Mouse (Mus musculus) MEL (cell line): ENCODE results near the gene Plekha7. TPM values are rescaled to one million over a fixed set of nuclear protein-coding genes. Genes with fewer than 3 reads are reported as not detected.

ENCODE experiments used
- DNase-seq: peaks from one replicate; pipeline ENCODE4 v3.0.0; 2011; ENCODE audit warnings: low read depth, low spot score
- H3K27ac ChIP-seq: 2 replicates; pipeline ENCODE4 v1.5.1; 2012; ENCODE audit warnings: low read depth, mild to moderate bottlenecking, control low read depth, low read length, moderate library complexity; ENCODE audit not compliant: control insufficient read depth
- H3K27me3 ChIP-seq, 2 experiments: fragments of 150-350 bp in 1 of 2; sonication (generic) in 1 of 2; 2 replicates each; pipeline ENCODE4 v1.6.1; 2012; ENCODE audit warnings: low read length in 2 of 2, mild to moderate bottlenecking in 2 of 2, improper control_type of control experiment in 1 of 2, moderate library complexity in 1 of 2; ENCODE audit not compliant: insufficient read depth in 2 of 2, control insufficient read depth in 1 of 2
- H3K36me3 ChIP-seq, 2 experiments: 2 replicates each; pipeline ENCODE4 v1.6.1; 2012 to 2014; ENCODE audit warnings: low read length in 2 of 2, improper control_type of control experiment in 1 of 2, inconsistent platforms in 1 of 2, mild to moderate bottlenecking in 1 of 2; ENCODE audit not compliant: insufficient read depth in 2 of 2, control insufficient read depth in 1 of 2
- H3K4me1 ChIP-seq, 2 experiments: fragments of 150-350 bp in 1 of 2; sonication (generic) in 1 of 2; 2 replicates each; pipeline ENCODE4 v1.6.1; 2012; ENCODE audit warnings: low read length in 2 of 2, improper control_type of control experiment in 1 of 2, mild to moderate bottlenecking in 1 of 2; ENCODE audit not compliant: insufficient read depth in 2 of 2, control insufficient read depth in 1 of 2
- H3K4me3 ChIP-seq, 2 experiments: fragments of 150-350 bp in 1 of 2; sonication (generic) in 1 of 2; 2 replicates each; pipeline ENCODE4 v1.5.1; 2012; ENCODE audit warnings: low read depth in 2 of 2, low read length in 2 of 2, mild to moderate bottlenecking in 2 of 2, moderate library complexity in 2 of 2, control low read depth in 1 of 2, improper control_type of control experiment in 1 of 2; ENCODE audit not compliant: control insufficient read depth in 1 of 2, insufficient read depth in 1 of 2
- H3K79me2 ChIP-seq: 2 replicates; pipeline ENCODE4 v1.6.1; 2012; ENCODE audit warnings: mild to moderate bottlenecking, low read length, moderate library complexity; ENCODE audit not compliant: control insufficient read depth, poor library complexity, insufficient read depth
- H3K9ac ChIP-seq: 2 replicates; pipeline ENCODE4 v1.6.1; 2012; ENCODE audit warnings: low read depth, mild to moderate bottlenecking, control low read depth, low read length, moderate library complexity; ENCODE audit not compliant: control insufficient read depth, poor library complexity, severe bottlenecking
- H3K9me3 ChIP-seq: fragments of 150-350 bp; sonication (generic); replicated peaks from 2 replicates; pipeline ENCODE4 v1.6.1; 2012; ENCODE audit warnings: mild to moderate bottlenecking, low read length, improper control_type of control experiment, moderate library complexity; ENCODE audit not compliant: insufficient read depth
- BHLHE40 ChIP-seq: IDR thresholded peaks from 2 replicates; pipeline ENCODE4 v1.6.1; 2012; ENCODE audit warnings: low read depth, mild to moderate bottlenecking, inconsistent platforms, low read length, improper control_type of control experiment, borderline replicate concordance
- CHD1 ChIP-seq: IDR thresholded peaks from 2 replicates; pipeline ENCODE4 v1.6.1; 2012; ENCODE audit warnings: low read depth, mild to moderate bottlenecking, inconsistent platforms, low read length, improper control_type of control experiment
- CHD2 ChIP-seq: IDR thresholded peaks from 2 replicates; pipeline ENCODE4 v1.6.1; 2011; ENCODE audit warnings: low read length, improper control_type of control experiment
- CTCF ChIP-seq, 3 experiments: IDR thresholded peaks in 2 of 3; conservative IDR thresholded peaks in 1 of 3; 2 replicates each; pipeline ENCODE4 v1.5.1; 2011 to 2012; ENCODE audit warnings: low read length in 3 of 3, low read depth in 2 of 3, mild to moderate bottlenecking in 2 of 3, improper control_type of control experiment in 1 of 3, inconsistent platforms in 1 of 3, mixed read lengths in 1 of 3, moderate library complexity in 1 of 3; ENCODE audit not compliant: control insufficient read depth in 1 of 3, insufficient read depth in 1 of 3, poor library complexity in 1 of 3, severe bottlenecking in 1 of 3
- EP300 ChIP-seq, 2 experiments: IDR thresholded peaks; 2 replicates each; pipeline ENCODE4 v1.6.1; 2011; ENCODE audit warnings: improper control_type of control experiment in 2 of 2, low read length in 2 of 2, low read depth in 1 of 2, mild to moderate bottlenecking in 1 of 2
- JUND ChIP-seq: IDR thresholded peaks from 2 replicates; pipeline ENCODE4 v1.6.1; 2011; ENCODE audit warnings: low read depth, mild to moderate bottlenecking, improper control_type of control experiment, low read length
- MAFK ChIP-seq: IDR thresholded peaks from 2 replicates; pipeline ENCODE4 v1.6.1; 2011; ENCODE audit warnings: low read depth, mild to moderate bottlenecking, low read length, improper control_type of control experiment, borderline replicate concordance
- MEF2A ChIP-seq: IDR thresholded peaks from 2 replicates; pipeline ENCODE4 v1.6.1; 2014; ENCODE audit warnings: low read depth, mild to moderate bottlenecking, inconsistent platforms, low read length, improper control_type of control experiment; ENCODE audit not compliant: poor library complexity, insufficient replicate concordance, severe bottlenecking; ENCODE audit errors: extremely low read depth
- NELFE ChIP-seq: IDR thresholded peaks from 2 replicates; pipeline ENCODE4 v1.6.1; 2011; ENCODE audit warnings: low read depth, low read length, improper control_type of control experiment
- RAD21 ChIP-seq: IDR thresholded peaks from 2 replicates; pipeline ENCODE4 v1.6.1; 2011; ENCODE audit warnings: mild to moderate bottlenecking, low read depth, low read length, improper control_type of control experiment
- RCOR1 ChIP-seq: IDR thresholded peaks from 2 replicates; pipeline ENCODE4 v1.6.1; 2012; ENCODE audit warnings: low read depth, mild to moderate bottlenecking, inconsistent platforms, low read length, improper control_type of control experiment
- SIN3A ChIP-seq: IDR thresholded peaks from 2 replicates; pipeline ENCODE4 v1.6.1; 2012; ENCODE audit warnings: low read length, improper control_type of control experiment, inconsistent platforms
- SMC3 ChIP-seq: IDR thresholded peaks from 2 replicates; pipeline ENCODE4 v1.6.1; 2011; ENCODE audit warnings: low read depth, low read length, improper control_type of control experiment
- TBP ChIP-seq: IDR thresholded peaks from 2 replicates; pipeline ENCODE4 v1.8.0; 2011; ENCODE audit warnings: low read depth, low read length, improper control_type of control experiment
- USF1 ChIP-seq: IDR thresholded peaks from 2 replicates; pipeline ENCODE4 v1.6.1; 2014; ENCODE audit warnings: low read depth, mild to moderate bottlenecking, inconsistent platforms, low read length, improper control_type of control experiment, moderate library complexity
- ZC3H11A ChIP-seq: IDR thresholded peaks from 2 replicates; pipeline ENCODE4 v1.6.1; 2012; ENCODE audit warnings: low read depth, mild to moderate bottlenecking, inconsistent platforms, low read length, improper control_type of control experiment
- ZKSCAN1 ChIP-seq: IDR thresholded peaks from 2 replicates; pipeline ENCODE4 v1.6.1; 2012; ENCODE audit warnings: low read depth, mild to moderate bottlenecking, inconsistent platforms, low read length, improper control_type of control experiment, moderate library complexity
- ZNF384 ChIP-seq: IDR thresholded peaks from 2 replicates; pipeline ENCODE4 v1.6.1; 2012; ENCODE audit warnings: low read depth, mild to moderate bottlenecking, inconsistent platforms, low read length, improper control_type of control experiment
- polyA plus RNA-seq, 2 experiments: library from polyadenylated mRNA; stranded (reverse) in 1 of 2; unstranded in 1 of 2; fragments of >175 nt in 1 of 2; fragments of >200 nt in 1 of 2; gene quantifications; 2 replicates each; pipeline versions ENCODE4 v1.2.1 to v1.2.4; 2012; ENCODE audit warnings: low replicate concordance in 2 of 2, low read depth in 1 of 2; ENCODE audit not compliant: insufficient read length in 2 of 2, insufficient read depth in 1 of 2, missing spikeins in 1 of 2
- total RNA-seq: library from RNA; depleted of rRNA; stranded (reverse); fragments of 300-350 nt; gene quantifications from 2 replicates; pipeline ENCODE4 v1.2.3, GENCODE M21; 2012

Gene Plekha7
- total and polyA plus RNA-seq, 3 experiments = 4.4 to 14.5 TPM; not detected in 1

DNA sequence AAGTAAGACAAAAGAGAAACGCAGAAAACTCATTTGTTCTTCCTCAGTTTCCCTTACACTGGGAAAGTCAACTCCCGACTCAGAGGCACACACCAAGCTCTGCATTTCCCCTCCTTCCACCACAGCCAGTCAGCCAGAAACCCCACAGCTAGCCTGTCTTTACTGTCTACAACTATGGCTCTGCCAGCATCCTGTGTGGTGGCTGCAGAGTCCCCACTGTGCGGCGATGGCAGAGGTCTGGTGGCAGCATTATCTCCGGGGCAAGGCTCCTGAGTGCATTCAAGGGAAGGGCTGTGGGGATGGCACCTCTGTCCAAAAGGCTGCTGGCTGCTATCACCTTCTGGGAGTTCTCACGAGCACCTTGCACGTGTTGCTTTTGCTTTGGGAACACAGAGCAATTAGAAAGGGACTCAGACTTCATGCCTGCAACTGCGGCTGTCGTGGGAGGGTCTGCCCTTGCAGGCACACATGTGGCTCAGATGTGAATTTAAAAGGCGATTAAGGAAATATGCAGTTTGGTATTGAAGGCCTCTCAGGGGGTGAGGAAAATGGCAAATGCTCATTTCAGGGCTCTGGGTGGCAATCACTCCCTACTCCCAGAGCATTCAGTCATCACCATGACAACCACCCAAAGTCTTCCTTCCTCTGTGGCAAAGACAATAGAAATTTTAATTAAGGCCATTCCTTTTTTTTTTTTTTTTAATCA, 98.1 kb downstream of the Plekha7 start:
- no peaks in the 10 kb centered on the region for H3K36me3 ChIP-seq
- H3K9me3 ChIP-seq = no peaks in the 10 kb centered on the region
- H3K9ac ChIP-seq = no peak overlapping the region
- DNase-seq = no peak
- no peaks in the 10 kb centered on the region for H3K27me3 ChIP-seq
- no peaks in the 10 kb centered on the region for H3K79me2 ChIP-seq
- no peaks in the 10 kb centered on the region for H3K4me1 ChIP-seq
- H3K27ac ChIP-seq = no peak overlapping the region
- no peak overlapping the region for H3K4me3 ChIP-seq
- TF ChIP-seq TBP = no peak
- TF ChIP-seq ZKSCAN1 = no peak
- TF ChIP-seq JUND = no peak
- TF ChIP-seq SMC3 = no peak
- no peak for TF ChIP-seq CHD1
- no peak for TF ChIP-seq USF1
- TF ChIP-seq RCOR1 = no peak
- TF ChIP-seq RAD21 = no peak
- no peak for TF ChIP-seq CHD2
- TF ChIP-seq BHLHE40 = no peak
- TF ChIP-seq MEF2A = no peak

DNA sequence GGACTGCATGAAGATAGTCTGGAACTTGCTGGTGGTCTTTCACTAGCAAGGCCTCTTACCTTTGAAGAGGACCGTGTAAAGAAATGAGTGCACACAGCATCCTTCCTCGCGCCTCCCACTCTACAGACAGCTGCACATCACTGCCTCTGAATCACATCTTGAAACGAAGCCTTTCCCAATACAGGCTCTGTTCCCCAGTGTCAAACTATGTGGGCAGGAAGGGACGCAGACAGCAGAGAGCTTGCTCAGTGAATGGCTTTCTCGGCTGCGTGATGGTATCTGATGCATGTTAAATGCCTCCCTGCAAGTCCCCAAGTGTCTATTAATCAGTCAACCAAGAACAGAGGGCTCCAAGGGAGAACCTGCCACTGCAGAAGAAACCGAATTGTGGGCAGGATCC, 99.3 kb downstream of the Plekha7 start:
- Histone ChIP-seq H3K79me2 (no peaks in the 10 kb centered on the region), H3K36me3 (no peaks in the 10 kb centered on the region), H3K27me3 (no peaks in the 10 kb centered on the region), H3K4me3 (no peak overlapping the region), H3K9ac (no peak overlapping the region), H3K9me3 (no peaks in the 10 kb centered on the region), H3K4me1 (no peaks in the 10 kb centered on the region), H3K27ac (no peak overlapping the region)
- no peak for DNase-seq
- TF ChIP-seq JUND = no peak
- TF ChIP-seq NELFE = no peak
- TF ChIP-seq BHLHE40 = no peak
- no peak for TF ChIP-seq EP300 (IDR thresholded peaks at IDR 0.05; ENCODE audit: low read depth in 1 of 2, low read length in 2 of 2)
- TF ChIP-seq MEF2A = no peak
- no peak for TF ChIP-seq ZC3H11A
- TF ChIP-seq ZNF384 = no peak
- no peak for TF ChIP-seq MAFK
- TF ChIP-seq SIN3A = no peak
- TF ChIP-seq ZKSCAN1 = no peak
- no peak for TF ChIP-seq CTCF (IDR thresholded peaks at IDR 0.05 in 2 of 3, conservative IDR thresholded peaks at IDR 0.05 in 1 of 3; ENCODE audit: control insufficient read depth in 1 of 3, insufficient read depth in 1 of 3, low read depth in 2 of 3, low read length in 3 of 3, poor library complexity in 1 of 3, severe bottlenecking in 1 of 3)
